Mouse (Mus musculus) heart, embryonic 13.5 days (tissue): ENCODE measurements around the gene Oaz2. TPM values are rescaled to one million over a fixed set of nuclear protein-coding genes. Genes with fewer than 3 reads are reported as not detected.
A peak's percentile ranks its signal among the peaks of the same experiment; 100 is the strongest.

ENCODE experiments used
- ATAC-seq: fragments of 200-750 bp; cut with Nextera tagmentation; 2 replicates; pipeline ENCODE4 v1.8.0; 2017; ENCODE audit warnings: moderate TSS enrichment; ENCODE audit not compliant: insufficient number of reproducible peaks, low FRiP score, low TSS enrichment; ENCODE audit errors: extremely low read depth
- H3K27ac ChIP-seq: fragments of 300-500 bp; sonication (generic); replicated peaks from 2 replicates; pipeline ENCODE4 v1.5.1; 2015; ENCODE audit warnings: moderate library complexity, mild to moderate bottlenecking, inconsistent platforms
- H3K27me3 ChIP-seq: fragments of 300-500 bp; sonication (generic); replicated peaks from 2 replicates; pipeline ENCODE4 v1.6.1; 2015; ENCODE audit warnings: mild to moderate bottlenecking, inconsistent platforms
- H3K36me3 ChIP-seq: fragments of 300-500 bp; sonication (generic); 2 replicates; pipeline ENCODE4 v1.6.1; 2015; ENCODE audit warnings: mild to moderate bottlenecking, inconsistent platforms
- H3K4me1 ChIP-seq: fragments of 300-500 bp; sonication (generic); 2 replicates; pipeline ENCODE4 v1.6.1; 2015; ENCODE audit warnings: inconsistent platforms
- H3K4me2 ChIP-seq: fragments of 300-500 bp; sonication (generic); 2 replicates; pipeline ENCODE4 v1.6.1; 2015; ENCODE audit warnings: inconsistent platforms, mild to moderate bottlenecking, moderate library complexity
- H3K4me3 ChIP-seq: fragments of 300-500 bp; sonication (generic); 2 replicates; pipeline ENCODE4 v1.5.1; 2015; ENCODE audit warnings: moderate library complexity, mild to moderate bottlenecking, inconsistent platforms
- H3K9ac ChIP-seq: fragments of 300-500 bp; sonication (generic); 2 replicates; pipeline ENCODE4 v1.6.1; 2015; ENCODE audit warnings: inconsistent platforms, mild to moderate bottlenecking, moderate library complexity
- H3K9me3 ChIP-seq: fragments of 300-500 bp; sonication (generic); 2 replicates; pipeline ENCODE4 v1.6.1; 2016; ENCODE audit warnings: inconsistent platforms
- WGBS: fragments of 180-500 bp; shearing (Covaris S2); methylation state at CpG from one replicate; pipeline ENCODE4 v1.1.7; 2015; ENCODE audit warnings: mixed read lengths; 5-methylcytosine and 5-hydroxymethylcytosine counted together
- polyA plus RNA-seq: library from polyadenylated mRNA; unstranded; fragments of >200 nt; fragmentation: Nextera tagmentation; extraction: Ambion mirVana; gene quantifications from 2 replicates; pipeline ENCODE4 v1.2.1, GENCODE M21; 2015

Oaz2 gene
- polyA plus RNA-seq, 1 experiment from 2014 or later = 249 TPM

- peaks cover 63% of the 10 kb centered on the region for H3K4me1 ChIP-seq
- peak overlapping the region; percentile 66 for H3K9ac ChIP-seq
- peak overlapping the region; percentile 34 for H3K4me2 ChIP-seq
- H3K27ac ChIP-seq = peak overlapping the region; percentile 90
- peaks cover 5% of the 10 kb centered on the region for H3K36me3 ChIP-seq
- ATAC-seq = no peak
- H3K9me3 ChIP-seq = no peaks in the 10 kb centered on the region
- no peaks in the 10 kb centered on the region for H3K27me3 ChIP-seq
- 48% methylated on average over 8 of the region's 8 CpGs for whole genome bisulfite sequencing
- H3K4me3 ChIP-seq = no peak overlapping the region
Observed at GRCm38 (mm10) chr9:65724471-65725290, 56.9 kb downstream of the Oaz2 start.

GRCm38 (mm10) chr9:65725291-65725622 lies 57.5 kb downstream of the Oaz2 start:
- no peak overlapping the region for H3K4me3 ChIP-seq
- peaks cover 11% of the 10 kb centered on the region for H3K36me3 ChIP-seq
- H3K27ac ChIP-seq = peak overlapping the region; percentile 90
- peaks cover 57% of the 10 kb centered on the region for H3K4me1 ChIP-seq
- H3K9ac ChIP-seq = no peak overlapping the region
- H3K27me3 ChIP-seq = no peaks in the 10 kb centered on the region
- no peak for ATAC-seq
- WGBS = 15% methylated on average over 4 of the region's 4 CpGs
- no peaks in the 10 kb centered on the region for H3K9me3 ChIP-seq
- peak overlapping the region; percentile 34 for H3K4me2 ChIP-seq

- 82% methylated on average over 3 of the region's 3 CpGs for WGBS
- ATAC-seq = no peak
- H3K4me2 ChIP-seq = no peak overlapping the region
- H3K36me3 ChIP-seq = peaks cover 16% of the 10 kb centered on the region
- no peaks in the 10 kb centered on the region for H3K9me3 ChIP-seq
- H3K9ac ChIP-seq = no peak overlapping the region
- no peaks in the 10 kb centered on the region for H3K27me3 ChIP-seq
- H3K4me3 ChIP-seq = no peak overlapping the region
- no peak overlapping the region for H3K27ac ChIP-seq
- H3K4me1 ChIP-seq = peaks cover 51% of the 10 kb centered on the region
Observed at GRCm38 (mm10) chr9:65726431-65726830, 58.6 kb downstream of the Oaz2 start.

GRCm38 (mm10) chr9:65727491-65727890 lies 59.7 kb downstream of the Oaz2 start:
- no peak for ATAC-seq
- WGBS = 88% methylated on average over 4 of the region's 4 CpGs
- H3K36me3 ChIP-seq = peaks cover 18% of the 10 kb centered on the region
- no peaks in the 10 kb centered on the region for H3K9me3 ChIP-seq
- H3K4me2 ChIP-seq = no peak overlapping the region
- H3K4me1 ChIP-seq = peaks cover 42% of the 10 kb centered on the region
- H3K27me3 ChIP-seq = no peaks in the 10 kb centered on the region
- H3K9ac ChIP-seq = no peak overlapping the region
- H3K27ac ChIP-seq = no peak overlapping the region
- no peak overlapping the region for H3K4me3 ChIP-seq

GRCm38 (mm10) chr9:65728588-65728987 lies 60.8 kb downstream of the Oaz2 start:
- WGBS = 94% methylated on average over 6 of the region's 6 CpGs
- no peak overlapping the region for H3K27ac ChIP-seq
- no peak for ATAC-seq

GRCm38 (mm10) chr9:65734931-65735330 lies 67.1 kb downstream of the Oaz2 start:
- H3K36me3 ChIP-seq = peaks cover 19% of the 10 kb centered on the region
- peak overlapping the region; percentile 70 for H3K27ac ChIP-seq
- no peak overlapping the region for H3K4me3 ChIP-seq
- WGBS = 76% methylated on average over 3 of the region's 3 CpGs
- no peak for ATAC-seq
- peaks cover 29% of the 10 kb centered on the region for H3K4me1 ChIP-seq
- no peak overlapping the region for H3K9ac ChIP-seq
- H3K9me3 ChIP-seq = no peaks in the 10 kb centered on the region
- no peaks in the 10 kb centered on the region for H3K27me3 ChIP-seq
- no peak overlapping the region for H3K4me2 ChIP-seq

More at GRCm38 (mm10) chr9:65728588-65728987, 60.8 kb downstream of the Oaz2 start:
- H3K9ac ChIP-seq = no peak overlapping the region
- H3K36me3 ChIP-seq = peaks cover 20% of the 10 kb centered on the region
- H3K4me3 ChIP-seq = no peak overlapping the region
- H3K4me2 ChIP-seq = no peak overlapping the region
- peaks cover 43% of the 10 kb centered on the region for H3K4me1 ChIP-seq
- no peaks in the 10 kb centered on the region for H3K27me3 ChIP-seq
- no peaks in the 10 kb centered on the region for H3K9me3 ChIP-seq

Other genes with a start within 250 kb of the Oaz2 start
- gene Slc51b, start 245.0 kb upstream of the Oaz2 start, polyA plus RNA-seq = not detected in 2 replicates
- 11.8 and 15.9 TPM in 2 replicates for gene Mtfmt, start 232.2 kb upstream of the Oaz2 start, polyA plus RNA-seq
- 55.4 and 62.2 TPM in 2 replicates for gene Spg21, start 207.1 kb upstream of the Oaz2 start, polyA plus RNA-seq
- not detected in 2 replicates for gene Ankdd1a, start 147.8 kb upstream of the Oaz2 start, polyA plus RNA-seq
- 10.7 and 11.9 TPM in 2 replicates for gene Plekho2, start 88.0 kb upstream of the Oaz2 start, polyA plus RNA-seq
- gene Pif1, start 80.8 kb upstream of the Oaz2 start, polyA plus RNA-seq = 10.3 and 11.8 TPM in 2 replicates
- gene Rbpms2, start 38.4 kb upstream of the Oaz2 start, polyA plus RNA-seq = 106 and 109 TPM in 2 replicates
- 4.9 and 5.9 TPM in 2 replicates for gene Zfp609, start 159.6 kb downstream of the Oaz2 start, polyA plus RNA-seq
- gene Pclaf, start 222.2 kb downstream of the Oaz2 start, polyA plus RNA-seq = 99.5 and 114 TPM in 2 replicates
- gene Trip4, start 240.8 kb downstream of the Oaz2 start, polyA plus RNA-seq = 21.3 and 22.4 TPM in 2 replicates
- gene Csnk1g1, start 240.9 kb downstream of the Oaz2 start, polyA plus RNA-seq = 12.0 and 12.5 TPM in 2 replicates